Comparison of ENCODE assay signal across 34 mouse cellular contexts in the genomic region with DNA sequence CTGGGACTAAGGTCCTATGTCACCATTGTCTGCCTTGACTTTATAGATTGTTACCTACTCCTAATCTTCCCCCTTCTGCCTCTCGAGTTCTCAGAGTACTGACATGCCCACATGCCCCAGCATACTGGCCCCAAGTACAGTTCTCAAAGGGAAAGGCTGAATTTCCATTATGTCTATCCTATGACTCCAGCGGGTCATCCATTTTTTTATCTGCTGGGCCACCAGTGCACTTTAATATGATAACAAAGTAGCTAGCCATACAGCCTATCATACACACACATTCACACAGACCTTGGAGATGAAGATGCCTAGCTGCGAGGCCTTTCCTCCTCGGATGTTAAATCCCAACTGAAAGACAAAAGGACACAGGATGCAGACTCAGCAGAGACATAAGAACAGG. TPM values are rescaled to one million over a fixed set of nuclear protein-coding genes. Genes with fewer than 3 reads are reported as not detected.
DNase-seq lines count a peak whose midpoint lies in the region; ATAC-seq and TF ChIP-seq lines count a peak whose summit lies in the region.
"Had no signal": no experiment of that assay in that cellular context is flagged by ENCODE, and none has a peak within 500 bp of the region (broad histone marks: within the 10 kb centered on the region; RNA-seq: fewer than 3 reads in every experiment).

No protein-coding gene starts in this region.

- no peak overlapping the region for H3K9ac ChIP-seq in midbrain, embryonic 15.5 days
- H3K9ac ChIP-seq in midbrain, embryonic 13.5 days (replicated peaks): no peak overlapping the region
- H3K9ac ChIP-seq in liver, embryonic 11.5 days (ENCODE audit: low read depth, low read length): no peak overlapping the region
- no peak overlapping the region for H3K9ac ChIP-seq in liver, postnatal 0 days (replicated peaks)
- H3K9ac ChIP-seq: embryonic facial prominence, embryonic 15.5 days had no signal

- TF ChIP-seq CTCF in liver, postnatal 0 days (IDR thresholded peaks at IDR 0.05; ENCODE audit: low read depth): no peak

- DNase-seq in liver, embryonic 11.5 days (ENCODE audit: low spot score): no peak
- no peak for DNase-seq in liver, postnatal 0 days
- no peak for DNase-seq in urinary bladder, adult 2 months (ENCODE audit: low spot score)
- DNase-seq in layer of hippocampus, adult 18-20 months (ENCODE audit: low spot score in 2 of 2): no peak
- no peak for DNase-seq in cerebellum, postnatal 36 days
- DNase-seq: B cell, adult 2 months; cerebellum, adult 11-12 months; cerebellum, postnatal 10 days; gastrocnemius, postnatal 36 days; heart, adult 2 months; heart, postnatal 14 days; kidney, adult 18-20 months; kidney, postnatal 10 days; lung, embryonic 14.5 days had no signal

- H3K9me3 ChIP-seq in midbrain, embryonic 15.5 days: no peaks in the 10 kb centered on the region
- no peaks in the 10 kb centered on the region for H3K9me3 ChIP-seq in midbrain, embryonic 13.5 days
- H3K9me3 ChIP-seq in liver, embryonic 11.5 days (ENCODE audit: control insufficient read depth, low read length): no peaks in the 10 kb centered on the region
- H3K9me3 ChIP-seq in liver, postnatal 0 days (ENCODE audit: low read length): no peaks in the 10 kb centered on the region
- H3K9me3 ChIP-seq: embryonic facial prominence, embryonic 15.5 days; G1E; heart, embryonic 13.5 days; megakaryocyte, embryonic 14.5 days had no signal

- H3K36me3 ChIP-seq in midbrain, embryonic 15.5 days (replicated peaks): no peaks in the 10 kb centered on the region
- peaks cover 16% of the 10 kb centered on the region for H3K36me3 ChIP-seq in midbrain, embryonic 13.5 days
- no peaks in the 10 kb centered on the region for H3K36me3 ChIP-seq in liver, embryonic 11.5 days (ENCODE audit: control insufficient read depth, insufficient read depth, low read length)
- H3K36me3 ChIP-seq in liver, postnatal 0 days (replicated peaks; ENCODE audit: insufficient read depth, low read length): peaks cover 16% of the 10 kb centered on the region

- no peaks in the 10 kb centered on the region for H3K27me3 ChIP-seq in midbrain, embryonic 15.5 days (replicated peaks)
- H3K27me3 ChIP-seq in midbrain, embryonic 13.5 days: no peaks in the 10 kb centered on the region; the same call in 1 of the 2 replicates
- H3K27me3 ChIP-seq in liver, embryonic 11.5 days (replicated peaks; ENCODE audit: control insufficient read depth, insufficient read depth, low read length): peaks cover 2% of the 10 kb centered on the region; the same call in 1 of the 2 replicates
- H3K27me3 ChIP-seq in liver, postnatal 0 days (ENCODE audit: insufficient read depth, low read length): no peaks in the 10 kb centered on the region
- H3K27me3 ChIP-seq: CH12.LX had no signal

- H3K27ac ChIP-seq in midbrain, embryonic 15.5 days: no peak overlapping the region
- H3K27ac ChIP-seq in midbrain, embryonic 13.5 days: no peak overlapping the region
- no peak overlapping the region for H3K27ac ChIP-seq in liver, embryonic 11.5 days (ENCODE audit: low read depth, low read length)
- no peak overlapping the region for H3K27ac ChIP-seq in liver, postnatal 0 days (ENCODE audit: low read depth)
- H3K27ac ChIP-seq: embryonic facial prominence, embryonic 15.5 days; heart, adult 2 months; heart, embryonic 13.5 days; layer of hippocampus, adult 2 months had no signal

- H3K4me2 ChIP-seq in midbrain, embryonic 15.5 days: 0 out of 2 replicates have a peak overlapping the region, but pooled peaks have one; percentile 48
- no peak overlapping the region for H3K4me2 ChIP-seq in midbrain, embryonic 13.5 days (replicated peaks)
- H3K4me2 ChIP-seq in liver, embryonic 11.5 days: peak overlapping the region; percentile 72
- H3K4me2 ChIP-seq in liver, postnatal 0 days (ENCODE audit: low read depth, low read length): peak overlapping the region; percentile 71

- ATAC-seq in midbrain, embryonic 15.5 days (replicated peaks): no peak
- no peak for ATAC-seq in midbrain, embryonic 13.5 days
- ATAC-seq in liver, embryonic 11.5 days (replicated peaks; ENCODE audit: low FRiP score): peak; percentile 48
- ATAC-seq in liver, postnatal 0 days: no peak
- ATAC-seq: Patski had no signal

- WGBS in midbrain, embryonic 15.5 days: 89% methylated on average over 4 of the region's 4 CpGs
- 87% methylated on average over 4 of the region's 4 CpGs for WGBS in midbrain, embryonic 13.5 days
- WGBS in liver, embryonic 11.5 days: 71% methylated on average over 4 of the region's 4 CpGs
- 57% methylated on average over 4 of the region's 4 CpGs for WGBS in liver, postnatal 0 days (ENCODE audit: insufficient replicate concordance)

- peaks cover 13% of the 10 kb centered on the region for H3K4me1 ChIP-seq in midbrain, embryonic 15.5 days
- H3K4me1 ChIP-seq in midbrain, embryonic 13.5 days (replicated peaks): peaks cover 12% of the 10 kb centered on the region
- H3K4me1 ChIP-seq in liver, embryonic 11.5 days (replicated peaks; ENCODE audit: control insufficient read depth, insufficient read depth, low read length): no peaks in the 10 kb centered on the region
- H3K4me1 ChIP-seq in liver, postnatal 0 days (ENCODE audit: insufficient read depth): 0 out of 2 replicates have a peak, but pooled peaks cover 2% of the 10 kb centered on the region
- H3K4me1 ChIP-seq: embryonic facial prominence, embryonic 15.5 days had no signal

- peak; percentile 52; the same call in 1 of the 2 replicates for TF ChIP-seq EP300 in liver, postnatal 0 days (IDR thresholded peaks at IDR 0.05; ENCODE audit: low read depth)

- no peak overlapping the region for H3K4me3 ChIP-seq in midbrain, embryonic 15.5 days
- H3K4me3 ChIP-seq in midbrain, embryonic 13.5 days (replicated peaks): no peak overlapping the region
- H3K4me3 ChIP-seq in liver, embryonic 11.5 days (ENCODE audit: low read depth, low read length): no peak overlapping the region
- peak overlapping the region; percentile 79; the same call in 1 of the 2 replicates for H3K4me3 ChIP-seq in liver, postnatal 0 days (ENCODE audit: low read depth, low read length)
- H3K4me3 ChIP-seq: heart, adult 2 months had no signal

RNA-seq across cellular contexts. Expression of a gene that starts 1.3 kb away (rescaled TPM):
- polyA plus RNA-seq in midbrain, embryonic 15.5 days (2015; fragmentation: Nextera tagmentation; extraction: Ambion mirVana): 4.0 and 4.6 TPM in 2 replicates
- polyA plus RNA-seq in midbrain, embryonic 13.5 days (2015; fragmentation: Nextera tagmentation; extraction: Ambion mirVana): 13.2 and 14.0 TPM in 2 replicates
- polyA plus RNA-seq in liver, embryonic 11.5 days (2014; fragmentation: Nextera tagmentation; extraction: Ambion mirVana): 33.5 and 35.6 TPM in 2 replicates
- 6.7 and 8.4 TPM in 2 replicates for polyA plus RNA-seq in liver, postnatal 0 days (2015; fragmentation: Nextera tagmentation; extraction: Ambion mirVana)
- 0.56 and 0.63 TPM in 2 replicates for polyA plus RNA-seq in urinary bladder, adult 2 months (2012; rRNA removed)
- under 1 TPM; 0.43 to 0.50 TPM for total RNA-seq in layer of hippocampus, adult 18-20 months (2021)

RNA-seq across cellular contexts. Expression of a gene that starts 2.1 kb away (rescaled TPM):
- polyA plus RNA-seq in midbrain, embryonic 15.5 days (2015; fragmentation: Nextera tagmentation; extraction: Ambion mirVana): 94.0 and 98.2 TPM in 2 replicates
- polyA plus RNA-seq in midbrain, embryonic 13.5 days (2015; fragmentation: Nextera tagmentation; extraction: Ambion mirVana): 121 and 135 TPM in 2 replicates
- polyA plus RNA-seq in liver, embryonic 11.5 days (2014; fragmentation: Nextera tagmentation; extraction: Ambion mirVana): 88.5 and 97.0 TPM in 2 replicates
- 40.0 and 40.2 TPM in 2 replicates for polyA plus RNA-seq in liver, postnatal 0 days (2015; fragmentation: Nextera tagmentation; extraction: Ambion mirVana)
- 38.6 and 43.5 TPM in 2 replicates for polyA plus RNA-seq in urinary bladder, adult 2 months (2012; rRNA removed)
- total RNA-seq in layer of hippocampus, adult 18-20 months (2021): 10 to 100 TPM; 41.6 to 43.5 TPM

RNA-seq across cellular contexts. Expression of a gene that starts 18.9 kb away (rescaled TPM):
- polyA plus RNA-seq in midbrain, embryonic 15.5 days (2015; fragmentation: Nextera tagmentation; extraction: Ambion mirVana): not detected in 2 replicates
- 0.27 TPM in 1 of 2 replicates, not detected in the other for polyA plus RNA-seq in midbrain, embryonic 13.5 days (2015; fragmentation: Nextera tagmentation; extraction: Ambion mirVana)
- not detected in 2 replicates for polyA plus RNA-seq in liver, embryonic 11.5 days (2014; fragmentation: Nextera tagmentation; extraction: Ambion mirVana)
- not detected in 2 replicates for polyA plus RNA-seq in liver, postnatal 0 days (2015; fragmentation: Nextera tagmentation; extraction: Ambion mirVana)
- not detected in 2 replicates for polyA plus RNA-seq in urinary bladder, adult 2 months (2012; rRNA removed)
- under 1 TPM; 0.84 to 0.92 TPM for total RNA-seq in layer of hippocampus, adult 18-20 months (2021)
- total RNA-seq: adrenal gland, adult 18-20 months; adrenal gland, postnatal 4 days; CH12.LX; gastrocnemius, adult 18-20 months; gastrocnemius, postnatal 36 days; heart, adult 2 months; heart, postnatal 14 days; neutrophil, adult 5-6 weeks had no signal
- polyA plus RNA-seq: embryonic facial prominence, embryonic 15.5 days; forebrain, embryonic 11.5 days; G1E; heart, adult 2 months; hindbrain, embryonic 11.5 days; limb, embryonic 11.5 days; lung, embryonic 14.5 days; small intestine, adult 2 months; stomach, embryonic 16.5 days; thymus, postnatal 0 days had no signal

RNA-seq across cellular contexts. Expression of a gene that starts 29.6 kb away (rescaled TPM):
- polyA plus RNA-seq in midbrain, embryonic 15.5 days (2015; fragmentation: Nextera tagmentation; extraction: Ambion mirVana): not detected in 2 replicates
- not detected in 2 replicates for polyA plus RNA-seq in midbrain, embryonic 13.5 days (2015; fragmentation: Nextera tagmentation; extraction: Ambion mirVana)
- polyA plus RNA-seq in liver, embryonic 11.5 days (2014; fragmentation: Nextera tagmentation; extraction: Ambion mirVana): 0.06 TPM in 1 of 2 replicates, not detected in the other
- 0.99 and 1.2 TPM in 2 replicates for polyA plus RNA-seq in liver, postnatal 0 days (2015; fragmentation: Nextera tagmentation; extraction: Ambion mirVana)
- polyA plus RNA-seq in urinary bladder, adult 2 months (2012; rRNA removed): 0.01 TPM in 2 replicates
- under 1 TPM in 1 of 2 experiments, not detected in 1; 0.07 TPM for total RNA-seq in layer of hippocampus, adult 18-20 months (2021)
- total RNA-seq: adrenal gland, adult 18-20 months; CH12.LX; gastrocnemius, postnatal 36 days; heart, adult 2 months; heart, postnatal 14 days; layer of hippocampus, adult 2 months; neutrophil, adult 5-6 weeks had no signal
- polyA plus RNA-seq: forebrain, embryonic 11.5 days; G1E; heart, adult 2 months; heart, embryonic 13.5 days; hindbrain, embryonic 11.5 days; limb, embryonic 11.5 days; lung, embryonic 14.5 days; Patski; thymus, postnatal 0 days had no signal

RNA-seq across cellular contexts. Expression of a gene that starts 52.2 kb away (rescaled TPM):
- not detected in 2 replicates for polyA plus RNA-seq in midbrain, embryonic 15.5 days (2015; fragmentation: Nextera tagmentation; extraction: Ambion mirVana)
- not detected in 2 replicates for polyA plus RNA-seq in midbrain, embryonic 13.5 days (2015; fragmentation: Nextera tagmentation; extraction: Ambion mirVana)
- not detected in 2 replicates for polyA plus RNA-seq in liver, embryonic 11.5 days (2014; fragmentation: Nextera tagmentation; extraction: Ambion mirVana)
- polyA plus RNA-seq in liver, postnatal 0 days (2015; fragmentation: Nextera tagmentation; extraction: Ambion mirVana): not detected in 2 replicates
- not detected in 2 replicates for polyA plus RNA-seq in urinary bladder, adult 2 months (2012; rRNA removed)
- total RNA-seq in layer of hippocampus, adult 18-20 months (2021): not detected
- total RNA-seq: adrenal gland, adult 18-20 months; adrenal gland, postnatal 4 days; CH12.LX; G1E; gastrocnemius, adult 18-20 months; gastrocnemius, postnatal 36 days; heart, adult 2 months; heart, postnatal 14 days; layer of hippocampus, adult 2 months; layer of hippocampus, postnatal 25 days; neutrophil, adult 5-6 weeks had no signal
- polyA plus RNA-seq: embryonic facial prominence, embryonic 15.5 days; forebrain, embryonic 11.5 days; G1E; heart, adult 2 months; heart, embryonic 13.5 days; hindbrain, embryonic 11.5 days; limb, embryonic 11.5 days; lung, embryonic 14.5 days; Patski; small intestine, adult 2 months; stomach, embryonic 16.5 days; thymus, postnatal 0 days had no signal
